Mouse (Mus musculus) lung, postnatal 4 days (tissue): ENCODE measurements around the gene Gng5.

Experiments
- DNase-seq, 2 experiments: peaks; one replicate each; pipeline ENCODE4 v3.0.0; 2021

The Gng5 gene

DNA sequence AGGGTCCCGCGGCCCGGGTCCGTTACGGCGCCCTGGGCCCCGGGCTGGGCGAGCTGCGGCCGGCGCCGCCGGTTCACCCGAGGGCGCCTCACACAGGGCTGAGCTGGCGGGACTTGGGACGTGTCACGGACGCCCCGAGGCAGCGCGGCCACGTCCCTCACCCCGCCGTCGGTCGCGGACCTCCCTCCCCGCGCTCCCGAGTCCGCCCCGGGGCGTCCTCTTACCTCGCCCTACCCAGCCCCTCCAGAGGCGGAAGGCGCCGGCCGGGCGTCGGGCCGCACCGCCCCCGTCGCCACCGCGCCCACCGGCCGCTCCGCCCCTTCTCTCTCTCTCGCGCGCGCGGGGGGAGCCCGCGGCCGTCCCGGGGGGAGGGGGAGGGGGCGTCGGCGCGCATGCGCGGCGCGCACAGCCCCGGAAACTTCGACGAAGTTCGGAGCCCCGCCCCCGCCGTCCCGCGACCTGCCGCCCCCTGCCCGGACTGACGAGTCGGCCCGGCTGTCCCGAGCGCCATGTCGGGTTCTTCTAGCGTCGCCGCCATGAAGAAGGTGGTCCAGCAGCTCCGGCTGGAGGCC, at the start of gene Gng5, which contains the start of gene Spata1:
Gng5 (plus strand) TSS at position 377 of the 572 bp plus-strand sequence.
Spata1 (minus strand) TSS at position 323 of the 572 bp plus-strand sequence.
- DNase-seq: peak; percentile 93 to 96

- peak; percentile 95 for DNase-seq
Measured at GRCm38 (mm10) chr3:146450371-146450841, 49.2 kb upstream of the Gng5 start.

DNA sequence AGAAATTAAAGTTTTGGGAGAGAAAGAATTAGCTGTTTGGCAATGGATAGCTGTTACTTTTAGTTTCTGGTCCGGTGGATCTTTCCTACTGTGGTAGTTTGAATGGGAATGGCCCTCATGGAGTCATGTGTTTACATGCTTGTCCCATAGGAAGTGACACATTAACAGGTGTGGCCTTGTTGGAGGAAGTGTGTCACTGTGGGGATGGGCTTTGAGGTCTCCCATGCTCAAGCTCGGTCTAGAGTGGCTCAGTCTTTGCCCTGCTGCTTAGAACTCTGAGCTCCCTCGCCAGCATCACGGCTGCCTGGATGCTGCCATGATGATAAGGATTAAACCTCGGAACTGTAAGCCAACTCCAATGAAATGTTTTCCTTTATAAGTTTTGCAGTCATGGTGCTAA, 48.2 kb upstream of the Gng5 start:
- no peak for DNase-seq

- DNase-seq: no peak
Measured at GRCm38 (mm10) chr3:146462939-146463338, 36.7 kb upstream of the Gng5 start.

- no peak for DNase-seq
Measured at GRCm38 (mm10) chr3:146469226-146469625, 30.4 kb upstream of the Gng5 start.

DNA sequence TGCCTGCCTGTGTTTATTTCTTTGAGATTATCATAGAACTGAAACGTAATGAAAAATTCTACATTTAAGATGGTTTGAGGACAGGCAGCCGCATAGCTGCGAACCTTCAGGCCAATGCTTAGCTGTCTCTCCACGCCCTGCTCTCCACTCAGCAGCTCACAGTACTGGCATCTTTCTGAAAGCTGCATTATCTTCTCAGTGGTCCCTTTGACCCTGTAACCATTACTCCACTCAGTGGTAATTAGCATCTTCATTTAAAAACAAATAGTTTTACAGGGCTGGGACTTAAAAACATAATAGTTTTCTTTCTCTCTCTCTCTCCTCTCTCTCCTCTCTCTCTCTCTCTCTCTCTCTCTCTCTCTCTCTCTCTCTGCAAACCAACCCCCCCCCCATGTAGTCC, 26.9 kb upstream of the Gng5 start:
- DNase-seq: no peak

GRCm38 (mm10) chr3:146473741-146474140, 25.9 kb upstream of the Gng5 start:
- DNase-seq: no peak

DNA sequence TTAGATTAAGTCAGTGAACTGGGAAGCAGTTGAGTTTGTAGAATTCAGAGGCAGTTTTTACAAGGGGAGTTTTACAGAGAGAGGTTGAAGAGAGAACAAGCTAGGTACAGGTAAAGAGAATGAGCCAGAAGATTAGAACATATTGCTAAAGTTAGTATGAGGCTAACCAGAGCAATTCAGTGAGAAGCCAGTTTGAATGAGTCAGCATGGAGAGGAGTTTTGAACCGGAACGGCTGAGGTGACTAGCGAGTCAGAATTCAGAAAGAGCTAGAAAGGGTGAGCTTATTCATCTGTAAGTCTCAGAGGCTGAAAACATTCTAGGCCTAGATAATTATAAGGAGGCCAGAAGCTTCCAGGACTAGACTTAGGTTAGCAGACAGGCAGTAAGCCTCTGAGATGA, 25.2 kb upstream of the Gng5 start:
- no peak for DNase-seq

GRCm38 (mm10) chr3:146482044-146482443, 17.6 kb upstream of the Gng5 start:
- DNase-seq: no peak

GRCm38 (mm10) chr3:146486464-146486863, 13.1 kb upstream of the Gng5 start:
- no peak for DNase-seq

GRCm38 (mm10) chr3:146494941-146495340, 4.7 kb upstream of the Gng5 start:
- DNase-seq: no peak

- DNase-seq: no peak
Measured at GRCm38 (mm10) chr3:146498989-146499388, 618 bp upstream of the Gng5 start.

DNA sequence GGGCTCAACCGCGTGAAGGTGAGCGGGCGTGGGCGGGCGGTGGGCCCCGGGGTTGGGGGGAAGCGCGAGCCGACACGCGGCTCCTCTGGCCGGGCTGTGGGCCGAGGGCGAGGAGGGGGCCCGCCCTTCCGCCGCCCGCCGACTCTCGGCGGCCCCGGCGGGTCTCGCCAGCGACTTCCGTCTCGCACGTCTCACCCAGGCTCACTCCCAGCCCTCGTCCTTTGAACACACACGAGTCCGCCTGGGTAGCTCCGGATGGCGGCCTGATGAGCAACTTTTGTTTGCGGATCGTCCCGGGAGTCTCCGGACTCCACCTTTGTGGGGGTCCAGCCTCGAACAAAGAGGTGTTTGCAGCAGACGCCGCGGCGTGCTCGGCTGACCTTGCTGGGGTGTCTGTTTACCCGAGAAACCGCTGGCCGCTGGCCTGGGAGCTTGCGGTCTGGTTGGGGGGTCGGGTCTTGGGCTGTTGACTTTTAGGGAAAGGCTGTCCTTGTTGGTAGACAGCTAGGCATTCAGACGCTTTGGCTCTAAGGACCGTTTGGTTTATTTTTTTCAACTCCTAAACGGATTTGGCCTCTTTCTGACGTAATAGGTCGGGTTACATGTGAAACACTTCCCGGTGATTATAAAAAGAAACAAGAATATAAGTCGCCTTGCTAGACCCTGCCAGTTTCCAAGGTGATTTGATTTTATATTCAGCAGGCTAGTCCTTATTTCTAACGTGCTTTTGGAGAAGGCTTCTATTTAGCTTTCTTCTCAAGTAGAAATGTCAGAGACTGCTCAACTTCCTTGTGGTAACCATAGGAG, 599 bp downstream of the Gng5 start:
- peak in 1 of 2 experiments; percentile 88 for DNase-seq

- DNase-seq: no peak
Measured at GRCm38 (mm10) chr3:146500810-146501201, 1.2 kb downstream of the Gng5 start.

DNA sequence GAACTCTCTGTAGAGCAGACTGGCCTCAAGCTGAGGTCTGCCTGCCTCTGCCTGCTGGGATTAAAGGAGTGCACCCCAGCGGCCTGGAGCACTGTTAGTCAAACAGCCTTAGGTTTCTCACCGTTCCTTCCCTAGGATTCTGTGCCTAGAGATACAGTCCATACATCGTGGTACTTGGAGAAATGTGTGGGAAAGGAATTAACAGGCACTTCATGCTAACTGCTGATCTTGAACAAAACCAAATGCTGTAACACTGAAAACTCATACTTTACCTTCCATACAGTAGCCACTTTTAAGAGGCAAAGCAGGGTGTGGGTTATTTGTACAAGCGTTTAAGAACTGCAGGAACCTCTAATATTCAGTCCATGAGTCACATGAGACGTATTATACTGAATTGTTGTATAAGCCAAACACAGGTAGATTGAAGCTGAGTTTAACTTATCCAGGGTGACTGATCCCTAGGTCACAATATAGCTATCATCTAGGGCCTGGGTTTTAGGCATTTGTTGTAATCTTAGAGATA, 2.1 kb downstream of the Gng5 start:
- no peak for DNase-seq

- DNase-seq: no peak
Measured at GRCm38 (mm10) chr3:146506711-146507110, 7.1 kb downstream of the Gng5 start.

DNA sequence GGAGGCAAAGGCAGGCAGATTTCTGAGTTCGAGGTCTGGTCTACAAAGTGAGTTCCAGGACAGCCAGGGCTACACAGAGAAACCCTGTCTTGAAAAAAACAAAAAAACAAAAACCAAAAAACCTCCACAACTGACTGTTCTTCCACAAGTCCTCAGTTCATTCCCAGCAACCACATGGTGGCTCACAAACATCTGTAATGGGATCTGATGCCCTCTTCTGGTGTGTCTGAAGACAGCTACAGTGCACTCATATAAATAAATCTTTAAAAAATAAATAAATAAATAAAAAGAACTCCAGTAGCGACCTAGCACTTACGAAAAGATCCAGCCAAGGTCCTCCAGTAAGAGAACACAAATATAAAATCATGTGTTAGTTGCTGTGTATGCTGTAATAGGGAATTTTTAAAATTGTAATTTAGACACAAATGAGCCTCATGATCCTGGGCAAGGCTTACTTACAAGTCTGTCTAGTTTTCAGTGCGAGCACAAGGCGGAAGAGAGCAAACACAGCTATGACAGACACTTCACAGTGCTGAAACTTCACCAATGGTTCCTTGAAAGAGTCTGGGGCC, 20.7 kb downstream of the Gng5 start:
- DNase-seq: no peak

DNA sequence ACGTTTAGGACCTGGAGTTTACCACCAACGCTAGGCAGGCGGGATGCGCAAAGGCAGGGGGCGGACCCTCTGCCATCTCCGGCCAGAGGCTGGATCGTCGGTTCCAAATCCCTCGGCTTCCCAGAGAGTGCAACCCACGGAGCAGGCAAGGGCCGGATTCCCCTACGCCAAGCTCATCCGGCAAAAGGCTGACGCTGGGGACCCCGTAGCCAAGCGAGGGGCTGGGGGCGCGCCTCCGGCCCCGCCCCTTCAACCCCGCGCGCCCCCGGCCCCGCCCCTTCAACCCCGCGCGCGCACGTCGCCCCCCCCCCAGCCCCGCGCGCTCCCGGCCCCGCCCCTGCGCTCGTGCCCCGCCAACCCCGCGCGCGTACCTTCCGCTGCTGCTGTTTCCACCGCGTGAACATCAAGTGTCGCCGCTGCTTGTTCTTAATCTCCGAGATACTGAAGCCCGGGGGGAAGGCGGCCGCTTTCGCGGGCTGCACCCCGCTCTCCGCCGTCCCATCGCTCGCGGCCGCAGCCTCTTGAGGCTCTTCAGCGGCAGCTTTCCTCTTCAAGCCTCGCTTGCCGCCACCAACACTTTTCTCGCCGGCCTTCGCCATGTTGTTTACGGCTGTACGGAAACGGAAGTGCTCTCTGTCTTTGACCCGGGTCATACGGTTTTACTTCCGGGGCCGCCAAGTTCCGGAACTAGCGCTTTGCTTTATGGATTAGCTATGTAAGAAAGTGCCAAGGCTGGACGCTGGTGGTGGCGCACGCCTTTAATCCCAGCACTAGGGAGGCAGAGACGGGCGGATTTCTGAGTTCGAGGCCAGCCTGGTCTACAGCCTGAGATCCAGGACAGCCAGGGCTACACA, 21.4 kb downstream of the Gng5 start, which contains the start of gene Rpf1:
Rpf1 (minus strand) TSS at position 632 of the 854 bp plus-strand sequence.
- peak; percentile 91 to 93 for DNase-seq

GRCm38 (mm10) chr3:146521652-146522020, 22.0 kb downstream of the Gng5 start:
- no peak for DNase-seq

DNA sequence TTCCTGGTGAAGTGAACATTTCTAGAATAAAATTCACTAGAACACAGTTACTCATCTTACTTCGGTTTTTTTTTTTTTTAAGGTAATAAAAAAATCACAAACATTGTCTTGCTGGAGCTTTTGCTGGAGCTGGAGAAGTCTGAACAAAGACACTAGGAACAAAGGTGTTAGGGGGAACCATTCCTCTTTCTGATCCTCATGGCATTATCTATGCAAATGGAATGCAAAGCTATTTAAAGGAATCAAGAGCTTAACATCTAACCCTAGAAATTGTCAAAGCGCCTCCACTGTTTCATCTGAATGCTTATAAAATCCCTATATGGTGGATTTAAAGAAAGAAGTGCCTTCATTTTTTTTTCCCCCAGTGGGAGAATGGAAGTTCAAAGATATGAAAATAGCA, 28.7 kb downstream of the Gng5 start:
- no peak for DNase-seq

GRCm38 (mm10) chr3:146534986-146535385, 35.4 kb downstream of the Gng5 start:
- no peak for DNase-seq

- no peak for DNase-seq
Measured at GRCm38 (mm10) chr3:146540521-146541273, 41.1 kb downstream of the Gng5 start.
